Mouse (Mus musculus): Measurements from ENCODE around the gene Tmem270.
"Not testable (repeated sequence)": the region's sequence is repeated elsewhere in the genome, so short reads cannot be mapped to it uniquely, and the experiment has no call there.

Gene Tmem270

DNA sequence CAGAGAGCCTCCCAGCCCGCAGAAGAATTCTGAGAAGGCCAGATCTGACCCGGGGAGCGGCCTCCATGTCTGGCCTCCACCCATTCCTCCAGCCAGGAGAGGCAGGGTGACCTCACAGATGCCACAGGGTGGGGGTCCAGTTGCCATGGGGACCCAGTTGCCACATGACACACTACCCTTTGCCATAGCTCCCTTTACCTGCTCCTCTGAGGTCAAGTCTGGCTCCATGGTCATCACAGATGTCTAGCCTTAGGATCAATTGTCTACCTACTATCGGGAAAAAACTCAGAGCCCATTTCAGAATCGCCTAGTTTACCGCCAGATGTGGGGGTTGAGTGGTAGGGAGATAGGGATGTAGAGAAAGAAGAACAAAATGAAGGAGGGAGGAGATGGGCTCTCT lies at the start of gene Tmem270:
Gene Tmem270, minus strand, starts transcription at position 101 of the 400 bp plus-strand sequence.
- in situ Hi-C loops (cut with MboI, MseI): no loop called here

DNA sequence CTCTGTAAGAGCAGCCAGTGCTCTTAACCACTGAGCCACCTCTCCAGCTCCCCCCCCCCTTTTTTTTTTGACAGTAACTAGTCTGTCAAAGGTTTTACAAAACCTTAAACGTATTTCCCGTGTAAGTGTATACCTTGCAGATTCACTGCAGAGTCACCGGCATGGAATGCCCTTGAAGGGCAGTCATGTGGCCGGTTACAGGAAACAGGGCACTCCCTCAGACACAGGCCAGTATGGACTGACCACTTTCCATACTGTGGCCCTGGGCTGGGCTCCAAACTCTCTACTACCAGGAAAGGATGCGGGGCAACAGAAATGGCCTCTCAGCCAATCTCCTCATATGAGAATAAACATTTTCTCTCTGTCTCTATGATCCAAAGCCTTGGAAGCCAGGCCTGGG lies 49.0 kb upstream of the Tmem270 start:
- in situ Hi-C loops (cut with MboI, MseI): no loop called here

DNA sequence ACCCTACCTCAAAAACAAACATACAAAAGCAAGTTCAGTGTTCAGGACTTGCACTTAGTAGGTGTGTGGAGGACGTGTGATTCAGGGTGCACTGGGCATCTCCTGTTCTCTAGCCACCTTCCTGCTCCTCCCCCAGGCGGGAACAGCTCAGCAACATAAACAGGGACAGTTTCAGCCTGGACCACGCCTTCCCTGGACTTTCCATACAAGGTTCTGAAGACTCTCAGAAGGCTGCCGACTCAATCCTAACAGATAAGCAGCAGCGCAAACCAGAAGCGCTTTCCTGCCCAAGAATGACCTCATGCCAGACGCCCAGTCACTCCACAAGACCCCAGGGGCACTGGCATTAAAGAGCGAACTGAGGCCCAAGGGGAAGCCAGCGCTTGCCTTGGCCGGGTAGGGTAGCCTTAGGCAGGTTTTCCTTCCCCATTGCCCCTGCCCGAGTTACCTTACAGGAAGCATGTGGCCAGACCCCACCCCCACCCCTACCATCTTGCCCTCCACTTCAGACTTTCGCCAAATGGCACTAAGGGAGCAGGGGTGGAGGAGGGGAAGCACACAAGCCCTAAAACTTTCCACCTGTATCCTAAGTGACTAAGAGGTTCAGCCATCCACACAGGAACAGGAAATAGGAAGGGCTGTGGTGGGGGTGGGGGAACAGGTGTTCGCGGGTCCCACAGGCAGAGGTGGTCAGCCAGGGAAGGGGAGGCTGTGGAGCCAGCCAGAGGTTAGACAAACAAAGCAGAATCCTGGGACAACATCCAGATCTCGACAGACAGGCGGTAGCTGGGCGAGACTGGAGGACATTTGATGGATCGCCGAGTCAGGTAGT lies 44.7 kb upstream of the Tmem270 start:
- in situ Hi-C loops (cut with MboI, MseI): no loop called here

DNA sequence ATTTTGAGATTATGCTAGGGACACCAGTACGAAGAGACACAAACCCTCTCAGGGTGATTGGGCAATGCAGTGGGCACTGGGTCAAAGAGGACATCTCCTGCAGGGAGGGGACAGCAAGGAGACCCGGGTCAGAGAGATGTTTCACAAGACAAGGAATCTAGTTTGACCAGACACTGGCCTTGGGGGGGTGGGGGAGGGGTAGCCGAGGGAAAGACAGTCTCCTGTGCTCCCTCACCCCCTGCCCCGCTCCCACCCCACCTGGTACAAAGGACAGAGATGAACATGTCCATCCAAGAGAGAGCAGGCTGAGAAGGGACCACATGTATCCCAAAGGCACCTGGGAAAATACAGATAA lies 41.5 kb upstream of the Tmem270 start:
- in situ Hi-C loops (cut with MboI, MseI): no loop called here

DNA sequence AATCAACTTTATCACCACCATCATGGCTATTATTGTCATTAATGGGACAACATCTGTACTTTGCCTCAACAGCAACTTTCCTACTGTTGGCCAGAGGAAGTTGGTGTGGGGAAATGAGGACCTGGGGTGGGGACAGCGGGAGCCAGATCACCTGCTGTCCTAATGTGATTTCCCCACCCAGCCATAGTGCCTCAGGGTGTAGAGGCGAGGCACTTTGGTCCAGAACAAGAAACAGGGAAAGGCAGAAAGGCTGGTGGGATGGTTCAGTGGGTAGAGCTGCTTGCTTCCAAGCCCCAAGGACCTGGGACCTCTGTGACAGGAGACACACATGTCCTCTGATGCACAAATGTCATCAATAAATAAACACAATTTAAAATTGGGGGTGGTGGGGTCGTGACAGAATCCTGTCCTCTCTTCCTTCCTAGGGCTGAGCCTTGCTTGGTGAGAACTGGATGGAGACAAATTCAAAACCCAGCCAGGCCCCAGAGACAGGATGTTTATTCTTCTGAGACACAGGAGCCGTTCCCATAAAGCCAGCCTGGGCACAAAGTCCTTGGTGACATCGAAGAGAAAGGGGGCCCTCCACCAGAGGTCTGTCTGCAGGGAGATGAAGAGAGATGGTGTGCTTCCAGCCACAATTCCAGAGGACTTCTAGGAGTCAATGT lies 41.0 kb upstream of the Tmem270 start:
- in situ Hi-C loops (cut with MboI, MseI): no loop called here

DNA sequence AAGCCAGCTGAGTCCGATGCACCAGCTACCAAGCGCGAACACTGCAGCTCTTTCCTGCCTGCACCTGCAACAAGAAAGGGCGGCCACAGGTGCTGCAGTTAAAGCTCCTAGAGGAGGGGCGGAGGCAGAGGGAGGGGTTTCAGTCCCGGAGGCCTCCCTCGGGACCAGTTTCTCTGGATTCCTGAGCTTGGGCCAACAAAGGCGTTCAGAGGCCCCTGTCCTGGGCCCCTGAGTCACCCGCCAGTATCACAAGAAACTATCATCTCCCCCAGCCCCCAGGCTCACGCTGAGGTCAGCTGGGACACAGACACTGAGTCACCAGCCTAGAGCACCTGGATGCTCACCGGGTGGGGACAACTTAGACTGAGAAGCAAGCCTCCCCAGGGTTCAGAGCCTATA lies 40.3 kb upstream of the Tmem270 start, which contains the start of gene Cldn4:
Gene Cldn4, minus strand, starts transcription at position 78 of the 399 bp plus-strand sequence.
- in situ Hi-C loops (cut with MboI, MseI): no loop called here

DNA sequence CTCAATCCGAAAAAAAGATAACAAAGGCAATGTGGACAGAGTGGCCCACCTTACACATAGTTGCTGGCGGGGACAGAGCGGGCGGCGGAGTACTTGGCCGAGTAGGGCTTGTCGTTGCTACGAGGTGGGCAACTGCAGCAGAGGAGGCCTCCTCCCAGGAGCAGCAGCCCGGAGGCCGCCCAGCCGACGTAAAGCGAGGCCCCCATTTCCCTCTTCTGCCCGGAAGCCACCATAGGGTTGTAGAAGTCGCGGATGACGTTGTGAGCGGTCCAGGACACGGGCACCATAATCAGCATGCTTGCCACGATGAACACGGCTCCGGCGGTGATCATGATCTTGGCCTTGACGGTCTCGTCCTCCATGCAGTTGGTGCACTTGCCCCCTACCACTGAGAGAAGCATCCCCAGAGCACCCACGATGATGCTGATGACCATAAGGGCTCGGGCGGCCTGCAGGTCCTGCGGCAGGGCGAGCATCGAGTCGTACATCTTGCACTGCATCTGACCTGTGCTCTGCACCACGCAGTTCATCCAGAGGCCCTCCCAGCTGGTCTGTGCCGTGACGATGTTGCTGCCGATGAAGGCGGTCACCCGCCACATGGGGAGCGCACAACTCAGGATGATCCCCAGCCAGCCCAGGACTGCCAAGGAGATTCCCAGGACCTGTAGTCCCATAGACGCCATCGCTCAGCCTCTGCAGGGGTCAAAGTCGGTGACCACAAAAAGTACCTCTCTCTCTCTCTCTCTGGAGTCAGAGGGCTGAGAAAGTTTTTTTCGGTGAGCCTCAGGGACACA lies 39.7 kb upstream of the Tmem270 start:
- in situ Hi-C loops (cut with MboI, MseI): no loop called here

DNA sequence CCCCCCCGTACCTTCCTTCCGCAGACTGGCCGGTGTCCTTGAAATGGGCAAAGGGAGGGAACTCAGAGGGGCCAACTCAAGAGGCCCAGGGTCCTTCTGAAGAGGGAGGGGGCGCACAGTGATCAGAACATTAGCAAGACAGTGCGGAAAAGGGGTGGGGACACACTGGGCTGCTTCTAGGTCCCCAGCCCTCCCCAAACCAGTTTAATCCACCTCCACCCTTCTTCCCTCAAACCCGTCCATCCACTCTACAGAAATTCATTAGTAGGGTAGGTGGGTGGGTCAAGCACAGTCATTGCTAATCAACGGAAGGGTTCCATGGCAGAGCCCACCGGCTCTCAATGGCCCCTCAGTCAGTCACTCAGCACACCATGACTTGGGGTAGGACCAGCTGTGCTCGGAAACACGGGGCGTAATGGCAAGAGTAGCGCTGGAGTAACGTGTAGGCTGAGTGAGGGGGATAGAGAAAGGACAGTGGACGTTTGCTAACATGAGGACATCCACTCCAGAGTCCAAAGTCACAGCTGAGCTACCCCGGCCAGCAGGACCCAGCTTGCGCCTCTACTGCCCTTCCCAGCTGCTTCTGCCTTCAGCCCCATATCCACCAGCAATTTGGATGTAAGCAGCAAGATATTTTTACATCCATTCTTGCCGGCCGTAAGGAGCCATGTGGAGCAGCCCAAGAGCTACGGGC lies 38.9 kb upstream of the Tmem270 start:
- in situ Hi-C loops (cut with MboI, MseI): no loop called here

DNA sequence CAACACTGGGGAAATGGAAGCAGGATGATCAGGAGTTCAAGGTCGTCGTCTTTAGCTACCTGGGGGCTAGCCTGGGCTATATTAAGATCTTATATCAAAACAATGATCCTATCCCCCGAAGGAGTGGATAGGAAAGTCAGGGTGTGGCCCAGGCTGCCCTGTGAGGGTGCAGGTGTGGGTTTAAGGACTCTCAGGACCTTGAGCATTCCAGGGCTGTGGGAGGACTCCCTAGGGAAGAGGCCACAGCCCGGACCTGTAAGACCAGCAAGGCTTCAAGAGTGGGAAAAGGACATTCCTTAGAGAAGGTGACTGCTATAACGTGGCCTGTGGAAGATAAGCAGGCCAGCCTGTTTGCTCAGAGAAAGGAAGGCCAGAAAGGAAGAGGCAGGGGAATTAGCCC lies 37.6 kb upstream of the Tmem270 start:
- in situ Hi-C loops (cut with MboI, MseI): loop anchor here (5.0 kb wide), 1 partner anchor 502 kb away; no protein-coding TSS in a partner anchor

DNA sequence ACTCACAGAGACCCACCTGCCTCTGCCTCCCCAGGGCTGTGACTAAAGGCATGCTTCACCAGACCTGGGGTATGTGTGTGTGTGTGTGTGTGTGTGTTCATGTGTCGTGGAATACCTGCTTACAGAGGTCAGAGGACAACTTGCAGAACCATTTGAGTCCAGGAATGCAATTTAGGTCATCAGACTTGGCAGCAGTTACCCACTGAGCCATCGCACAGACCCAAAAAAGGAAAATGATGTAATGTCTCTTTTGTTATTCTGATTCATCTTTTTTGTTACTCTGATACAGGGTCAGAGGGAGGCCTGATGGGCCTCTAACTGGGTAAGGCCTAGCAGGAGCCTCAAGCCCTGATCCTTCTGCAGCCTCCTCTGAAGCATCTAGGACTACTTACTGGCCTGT lies 36.2 kb upstream of the Tmem270 start:
- in situ Hi-C loops (cut with MboI, MseI): loop anchor here (5.0 kb wide), 1 partner anchor 500 kb away; no protein-coding TSS in a partner anchor

DNA sequence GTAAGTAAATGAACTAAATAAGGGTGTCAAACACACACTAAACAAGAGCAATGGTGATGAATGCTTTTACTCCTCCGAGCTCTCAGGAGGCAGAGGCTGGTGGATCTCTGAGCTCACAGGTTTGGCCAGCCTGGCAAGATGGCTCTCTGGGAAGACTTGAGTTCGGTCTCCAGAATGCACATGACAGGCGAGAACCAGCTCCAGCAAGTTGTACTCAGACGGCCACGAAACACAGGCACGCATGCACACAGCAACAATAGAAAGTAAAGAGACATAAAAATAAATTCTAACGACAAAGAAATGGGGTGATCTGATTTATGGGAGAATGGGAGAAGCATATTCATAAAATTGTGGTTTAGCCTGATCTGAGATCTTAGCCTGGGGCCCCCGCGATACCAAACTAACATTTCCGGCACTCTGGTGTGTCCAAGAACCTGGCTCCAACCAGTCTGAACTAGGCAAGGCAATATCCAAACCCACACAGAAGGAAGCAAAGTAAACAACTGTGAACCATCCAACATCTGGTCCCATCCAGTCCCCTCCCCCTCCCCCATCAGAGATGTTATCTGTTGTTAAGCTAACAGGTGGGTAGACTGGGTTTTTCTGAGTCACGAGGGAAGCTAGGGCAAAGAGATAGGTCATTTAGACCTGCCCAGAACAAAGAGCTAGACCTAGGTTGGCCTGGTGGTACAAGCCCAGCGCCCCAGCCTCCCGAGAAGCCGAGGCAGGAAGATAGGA lies 35.1 kb upstream of the Tmem270 start:
- in situ Hi-C loops (cut with MboI, MseI): loop anchor here (5.0 kb wide), 1 partner anchor 499 kb away; no protein-coding TSS in a partner anchor

DNA sequence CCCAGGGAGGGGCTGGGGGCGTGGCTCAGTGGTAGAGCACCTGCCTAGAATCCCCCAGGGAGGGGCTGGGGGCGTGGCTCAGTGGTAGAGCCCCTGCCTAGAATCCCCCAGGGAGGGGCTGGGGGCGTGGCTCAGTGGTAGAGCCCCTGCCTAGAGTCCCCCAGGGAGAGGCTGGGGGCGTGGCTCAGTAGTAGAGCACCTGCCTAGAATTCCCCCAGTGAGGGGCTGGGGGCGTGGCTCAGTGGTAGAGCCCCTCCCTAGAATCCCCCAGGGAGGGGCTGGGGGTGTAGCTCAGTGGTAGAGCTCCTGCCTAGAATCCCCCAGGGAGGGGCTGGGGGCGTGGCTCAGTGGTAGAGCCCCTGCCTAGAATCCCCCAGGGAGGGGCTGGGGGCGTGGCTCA lies 33.0 kb upstream of the Tmem270 start:
- in situ Hi-C loops (cut with MboI, MseI): not testable (repeated sequence)

DNA sequence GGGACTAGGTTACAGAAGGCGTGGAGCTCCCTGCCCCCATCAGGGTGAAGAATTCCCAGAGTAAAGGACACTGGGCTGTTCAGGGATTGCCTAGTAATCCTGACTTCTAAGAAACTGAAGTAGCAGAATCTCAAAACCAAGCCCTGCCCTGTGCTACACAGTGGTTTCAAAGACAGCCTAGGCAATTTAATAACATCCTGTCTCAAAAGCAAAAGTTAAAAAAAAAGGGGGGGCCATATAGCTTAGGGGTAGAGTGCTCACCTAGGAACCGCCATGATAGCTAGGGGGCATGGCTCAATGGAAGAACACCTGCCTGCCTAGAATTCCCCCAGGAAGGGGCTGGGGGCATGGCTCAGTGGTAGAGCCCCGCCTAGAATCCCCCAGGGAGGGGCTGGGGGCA lies 32.5 kb upstream of the Tmem270 start:
- in situ Hi-C loops (cut with MboI, MseI): no loop called here

DNA sequence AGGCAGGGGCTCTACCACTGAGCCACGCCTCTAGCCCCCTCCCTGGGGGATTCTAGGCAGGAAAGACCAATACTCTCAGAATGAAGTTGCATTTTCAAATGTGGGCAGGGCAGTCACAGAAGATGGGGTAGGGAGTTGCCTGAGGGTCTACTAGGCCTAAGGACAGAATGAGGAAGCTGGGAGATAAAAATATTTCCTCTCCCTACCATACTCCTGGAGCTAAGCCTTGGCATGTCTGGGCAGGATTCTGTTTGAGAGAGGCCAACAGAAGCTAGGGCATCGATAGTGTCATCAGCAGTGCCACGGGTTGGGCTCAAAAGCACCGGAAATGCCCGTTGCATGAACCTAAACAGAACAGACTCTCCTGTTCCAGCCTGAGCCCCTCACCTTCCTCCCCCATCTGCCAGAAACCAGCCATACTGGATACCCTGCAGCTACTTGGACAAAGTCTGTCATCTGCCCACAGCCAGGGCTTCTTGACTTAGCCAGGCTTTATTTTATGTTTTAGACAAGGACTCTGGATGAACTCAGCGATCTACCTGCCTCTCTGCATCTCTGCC lies 30.2 kb upstream of the Tmem270 start:
- in situ Hi-C loops (cut with MboI, MseI): no loop called here

DNA sequence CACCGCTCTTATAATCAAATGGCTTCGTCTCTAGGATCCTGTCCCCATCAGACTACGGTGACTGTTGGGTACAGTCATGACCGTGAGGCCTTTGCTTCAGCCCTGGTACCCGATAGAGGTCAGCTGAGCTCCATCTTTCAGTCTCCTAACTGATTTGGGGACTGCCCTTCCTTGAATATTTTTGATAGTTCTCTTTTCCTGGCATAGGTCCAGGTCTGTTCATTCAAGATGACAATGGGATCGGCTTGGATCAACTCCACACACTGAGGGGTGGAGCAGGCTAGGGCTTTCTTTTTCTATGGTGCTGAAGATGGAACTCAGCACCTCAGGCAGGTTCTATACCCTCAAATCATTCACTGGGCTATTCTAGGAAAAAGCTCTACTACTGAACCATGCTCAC lies 29.5 kb upstream of the Tmem270 start:
- in situ Hi-C loops (cut with MboI, MseI): no loop called here

DNA sequence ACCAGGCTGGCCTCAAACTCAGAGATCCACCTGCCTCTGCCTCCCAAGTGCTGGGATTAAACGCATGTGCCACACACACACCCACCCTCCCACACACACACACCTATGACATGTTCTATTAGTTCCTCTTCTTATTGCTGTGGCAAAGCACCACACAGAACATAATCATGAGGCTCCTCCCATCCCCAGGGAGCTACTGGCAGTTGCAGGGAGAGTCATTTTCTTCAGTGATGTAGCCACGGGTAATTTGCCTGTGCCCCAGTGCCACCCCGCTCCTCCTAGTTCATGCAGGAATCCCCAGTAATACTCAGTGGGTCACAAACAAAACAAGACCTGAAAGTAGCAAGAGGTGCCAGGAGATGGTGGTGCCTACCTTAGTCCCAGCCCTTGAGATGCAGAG lies 28.1 kb upstream of the Tmem270 start:
- in situ Hi-C loops (cut with MboI, MseI): no loop called here

DNA sequence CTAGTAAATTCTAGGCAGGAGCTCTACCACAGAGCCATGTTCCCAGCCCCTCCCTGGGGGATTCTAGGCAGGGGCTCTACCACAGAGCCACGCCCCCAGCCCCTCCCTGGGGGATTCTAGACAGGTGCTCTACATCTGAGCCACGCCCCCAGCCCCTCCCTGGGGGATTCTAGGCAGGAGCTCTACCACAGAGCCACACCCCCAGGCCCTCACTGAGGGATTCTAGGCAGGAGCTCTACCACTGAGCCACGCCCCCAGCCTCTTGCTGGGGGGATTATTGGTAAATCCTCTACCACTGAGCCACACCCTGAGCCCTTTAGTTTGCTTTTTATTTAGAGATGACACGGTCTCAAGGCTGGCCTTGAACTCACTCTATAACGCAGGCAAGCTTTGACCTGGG lies 27.2 kb upstream of the Tmem270 start:
- in situ Hi-C loops (cut with MboI, MseI): not testable (repeated sequence)

DNA sequence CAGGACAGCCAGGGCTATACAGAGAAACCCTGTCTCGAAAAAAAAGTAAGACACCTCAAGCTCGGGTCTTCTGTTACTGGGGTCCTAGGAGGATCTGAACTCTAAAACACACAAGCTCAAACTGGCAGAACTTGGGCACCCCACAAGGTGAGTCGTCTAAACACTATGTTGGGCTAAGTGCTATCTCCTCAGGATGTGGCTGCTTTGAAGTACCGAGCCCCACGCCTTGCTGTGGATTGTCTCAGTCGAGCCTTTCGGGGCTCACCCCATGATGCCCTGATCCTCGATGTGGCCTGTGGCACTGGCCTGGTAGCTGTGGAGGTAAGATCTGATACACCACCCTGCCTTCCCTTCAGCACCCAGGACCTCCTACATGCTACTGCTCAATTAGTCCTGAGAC lies 26.7 kb upstream of the Tmem270 start:
- in situ Hi-C loops (cut with MboI, MseI): no loop called here

DNA sequence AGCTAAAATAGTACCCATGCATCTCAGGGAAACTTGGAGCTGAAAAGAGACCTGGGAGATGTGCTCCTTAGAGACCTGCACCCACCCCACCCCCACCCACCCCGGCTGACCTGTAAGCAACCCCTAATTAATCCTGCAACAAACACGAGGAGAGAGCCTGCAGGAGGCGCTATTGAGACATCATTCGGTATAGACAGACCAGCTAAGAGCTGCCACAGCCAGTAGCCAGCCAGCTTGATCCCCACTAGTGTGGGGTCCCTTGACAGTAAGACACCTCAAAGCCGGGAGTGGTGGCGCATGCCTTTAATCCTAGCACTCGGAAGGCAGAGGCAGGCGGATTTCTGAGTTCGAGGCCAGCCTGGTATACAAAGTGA lies 26.4 kb upstream of the Tmem270 start:
- in situ Hi-C loops (cut with MboI, MseI): no loop called here

DNA sequence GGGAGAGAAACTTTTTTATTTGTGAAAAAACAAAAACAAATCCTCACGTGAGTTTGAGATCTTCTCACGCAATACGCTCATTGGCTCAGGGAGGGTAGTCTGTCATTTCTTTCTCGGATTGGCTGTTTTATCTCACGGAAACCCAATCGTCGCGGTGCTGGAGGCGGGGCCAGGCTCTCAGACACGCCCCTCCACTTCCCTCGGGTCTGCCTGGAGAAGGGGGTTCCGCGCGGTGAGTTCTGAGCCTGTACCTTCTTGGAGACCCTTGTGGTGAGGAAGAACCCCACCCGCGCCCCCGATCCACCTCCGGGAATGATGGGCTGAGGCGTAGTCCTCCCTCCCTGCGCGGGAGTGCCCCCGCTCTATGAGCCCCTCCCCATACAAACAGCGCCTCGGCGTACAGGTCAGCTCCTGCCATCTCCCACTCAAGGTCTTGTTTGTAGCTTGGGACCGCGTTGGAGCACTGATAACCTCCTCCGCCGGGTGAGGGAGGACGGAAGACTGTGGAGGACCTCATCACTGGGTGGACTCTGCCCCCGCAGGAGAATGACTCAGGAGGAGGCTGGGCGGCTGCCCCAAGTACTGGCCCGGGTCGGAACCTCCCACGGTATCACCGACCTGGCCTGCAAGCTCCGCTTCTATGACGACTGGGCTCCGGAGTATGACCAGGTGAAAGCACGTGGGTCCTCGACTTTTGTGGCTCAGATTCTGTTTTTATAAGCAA lies 25.8 kb upstream of the Tmem270 start, which contains the start of gene Mettl27:
Gene Mettl27, plus strand, starts transcription at position 190 of the 724 bp plus-strand sequence.
- in situ Hi-C loops (cut with MboI, MseI): no loop called here

All from T-helper 1 cell (primary cell).